Mouse (Mus musculus) liver, postnatal 0 days (tissue): ENCODE data around the gene Ankrd13a.

Experiments
- CTCF ChIP-seq: sonication (generic); IDR thresholded peaks from 2 replicates; pipeline ENCODE4 v1.5.1; 2016; ENCODE audit warnings: antibody characterized with exemption, low read depth
- EP300 ChIP-seq: IDR thresholded peaks from 2 replicates; pipeline ENCODE4 v1.6.1; 2016; ENCODE audit warnings: antibody characterized with exemption, low read depth, mild to moderate bottlenecking

DNA sequence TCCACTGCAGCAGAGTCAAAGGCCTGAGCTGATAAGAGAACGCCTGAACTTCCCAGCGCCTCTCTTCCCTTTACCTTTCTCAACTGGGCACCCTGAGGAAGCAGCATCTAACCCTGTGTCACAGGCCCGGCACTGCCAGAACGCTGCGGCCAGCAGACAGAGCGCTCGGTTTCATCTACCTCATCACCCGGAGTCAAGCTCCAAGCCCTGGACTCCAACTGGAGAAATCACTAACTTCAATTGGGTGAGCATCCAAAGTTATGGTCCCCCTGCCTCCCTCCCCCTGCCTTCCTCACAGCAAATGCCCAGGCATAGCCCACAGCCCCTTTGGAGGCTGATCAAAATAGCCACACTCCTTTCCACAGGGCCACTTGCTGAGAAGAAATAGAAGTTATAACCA lies 7.8 kb upstream of the Ankrd13a start:
- no peak for TF ChIP-seq CTCF
- TF ChIP-seq EP300, result no peak
